Mouse (Mus musculus) olfactory bulb, adult 2 months (tissue): ENCODE results near the gene Taf5. TPM values are rescaled to one million over a fixed set of nuclear protein-coding genes. Genes with fewer than 3 reads are reported as not detected.

Experiments used
- H3K27ac ChIP-seq: fragments of 200-500 bp; 2 replicates; pipeline ENCODE4 v1.5.1; 2012; ENCODE audit warnings: low read depth, low read length; ENCODE audit not compliant: insufficient read depth
- H3K4me1 ChIP-seq: fragments of 200-500 bp; 2 replicates; pipeline ENCODE4 v1.6.1; 2012; ENCODE audit warnings: low read length; ENCODE audit not compliant: control insufficient read depth, insufficient read depth
- H3K4me3 ChIP-seq: fragments of 200-500 bp; 2 replicates; pipeline ENCODE4 v1.5.1; 2012; ENCODE audit warnings: mild to moderate bottlenecking, low read depth, low read length, moderate library complexity; ENCODE audit not compliant: insufficient read depth
- CTCF ChIP-seq: fragments of 200-500 bp; IDR thresholded peaks from 2 replicates; pipeline ENCODE4 v1.5.1; 2012; ENCODE audit warnings: low read depth, mild to moderate bottlenecking, low read length, moderate library complexity; ENCODE audit not compliant: insufficient read depth
- POLR2A ChIP-seq: fragments of 200-500 bp; IDR thresholded peaks from 2 replicates; pipeline ENCODE4 v1.6.1; 2012; ENCODE audit warnings: mild to moderate bottlenecking, low read depth, low read length, moderate library complexity; ENCODE audit not compliant: insufficient read depth
- WGBS: fragments of 180-500 bp; shearing (Covaris S2); methylation state at CpG from one replicate; pipeline ENCODE4 v1.1.7; 2018; 5-methylcytosine and 5-hydroxymethylcytosine counted together
- polyA plus RNA-seq: library from polyadenylated mRNA; stranded (reverse); fragments of >200 nt; gene quantifications from 2 replicates; pipeline ENCODE4 v1.2.4, GENCODE M21; 2012; ENCODE audit warnings: low replicate concordance; ENCODE audit not compliant: missing spikeins, insufficient read depth, insufficient read length

The Taf5 gene
- not detected in 2 replicates for polyA plus RNA-seq

DNA sequence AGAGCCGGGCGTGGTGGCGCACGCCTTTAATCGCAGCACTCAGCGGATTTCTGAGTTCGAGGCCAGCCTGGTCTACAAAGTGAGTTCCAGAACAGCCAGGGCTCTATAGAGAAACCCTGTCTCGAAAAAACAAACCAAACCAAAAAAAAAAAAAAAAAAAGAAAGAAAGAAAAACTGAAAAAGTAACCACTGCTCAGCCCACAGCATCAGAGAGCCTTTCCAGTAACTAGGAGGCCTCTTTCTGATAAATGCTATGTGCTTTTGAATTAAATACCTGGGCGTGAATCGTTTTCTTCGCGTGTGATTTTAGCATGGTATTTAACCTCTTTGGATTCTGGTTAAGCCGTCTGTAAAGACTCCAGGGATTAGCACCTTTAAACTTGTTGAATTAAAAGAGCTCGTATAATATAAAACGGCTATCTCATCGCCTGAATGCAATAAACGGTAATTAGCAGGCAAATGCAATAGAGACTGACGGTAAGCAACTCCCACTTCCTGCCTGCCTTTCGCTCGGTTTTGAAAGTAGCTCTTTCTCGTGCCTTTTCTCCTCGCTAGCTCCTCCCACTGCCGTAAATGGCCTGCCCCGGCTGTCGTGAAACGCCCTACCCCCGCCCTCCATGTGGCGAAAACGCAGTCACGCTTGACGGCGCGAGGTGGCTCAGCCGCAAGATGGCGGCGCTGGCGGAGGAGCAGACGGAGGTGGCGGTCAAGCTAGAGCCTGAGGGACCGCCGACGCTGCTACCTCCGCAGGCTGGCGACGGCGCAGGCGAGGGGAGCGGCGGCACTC is at the start of gene Taf5:
Gene Taf5 (plus strand): TSS at position 651 of the 787 bp plus-strand sequence.
- 9% methylated on average over 49 of the region's 49 CpGs for WGBS

DNA sequence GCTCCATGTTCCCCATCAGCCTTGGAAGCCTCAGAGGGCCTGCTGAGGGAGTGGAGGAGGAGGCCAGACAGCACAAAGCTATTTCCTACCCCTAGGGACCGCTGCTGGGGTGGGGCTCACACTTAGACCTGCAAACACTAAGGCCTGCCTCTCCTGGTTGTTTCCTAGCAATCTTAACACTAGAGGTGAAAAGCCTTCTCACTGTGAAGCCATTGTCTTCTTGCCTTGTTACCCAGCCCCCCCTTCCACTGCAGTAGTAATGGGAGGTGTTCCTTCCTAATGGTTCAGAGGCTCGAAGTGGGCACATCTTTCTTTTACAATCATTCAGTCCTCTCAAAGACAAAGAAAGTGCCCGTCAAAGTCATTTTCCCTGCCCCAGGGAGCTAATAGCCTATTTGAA is 49.7 kb upstream of the Taf5 start:
- no peak for TF ChIP-seq POLR2A
- no peak for TF ChIP-seq CTCF
- H3K27ac ChIP-seq = no peak overlapping the region
- H3K4me1 ChIP-seq = peaks cover 21% of the 10 kb centered on the region
- peak overlapping the region; percentile 29 for H3K4me3 ChIP-seq
- WGBS = 5% methylated on average over 3 of the region's 3 CpGs

More for the DNA sequence above, at the start of gene Taf5:
- peak within 1 kb of the TSS; percentile 87 for H3K4me3 ChIP-seq
- H3K27ac ChIP-seq = peak within 1 kb of the TSS; percentile 13; the same call in 1 of the 2 replicates
- H3K4me1 ChIP-seq = peaks cover 3% of the 10 kb centered on the region; the same call in 1 of the 2 replicates
- TF ChIP-seq CTCF = no peak
- peak; percentile 97 for TF ChIP-seq POLR2A

DNA sequence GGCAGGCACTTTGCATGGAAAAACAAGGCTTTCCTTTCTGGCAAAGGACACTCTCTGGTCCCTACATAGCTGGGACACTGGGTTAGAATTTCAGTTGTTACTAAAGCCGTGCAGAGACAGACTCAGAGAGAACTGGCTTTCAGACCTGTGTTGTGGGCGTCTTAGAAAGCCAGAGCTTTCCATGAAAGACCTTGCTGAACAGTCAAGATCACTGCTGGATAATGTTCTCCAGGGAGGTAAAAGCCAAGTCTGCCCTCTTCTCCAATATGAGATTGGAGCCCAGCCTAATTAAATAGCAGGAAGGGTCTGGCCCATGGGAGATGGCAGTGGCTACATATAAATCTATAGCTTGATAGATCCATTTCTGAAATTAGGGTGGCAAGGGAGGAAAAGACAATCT is 49.2 kb upstream of the Taf5 start:
- WGBS = 21% methylated on average over 2 of the region's 2 CpGs
- no peak for TF ChIP-seq POLR2A
- TF ChIP-seq CTCF = no peak
- Histone ChIP-seq H3K4me3 (no peak overlapping the region), H3K27ac (no peak overlapping the region), H3K4me1 (peaks cover 17% of the 10 kb centered on the region)

DNA sequence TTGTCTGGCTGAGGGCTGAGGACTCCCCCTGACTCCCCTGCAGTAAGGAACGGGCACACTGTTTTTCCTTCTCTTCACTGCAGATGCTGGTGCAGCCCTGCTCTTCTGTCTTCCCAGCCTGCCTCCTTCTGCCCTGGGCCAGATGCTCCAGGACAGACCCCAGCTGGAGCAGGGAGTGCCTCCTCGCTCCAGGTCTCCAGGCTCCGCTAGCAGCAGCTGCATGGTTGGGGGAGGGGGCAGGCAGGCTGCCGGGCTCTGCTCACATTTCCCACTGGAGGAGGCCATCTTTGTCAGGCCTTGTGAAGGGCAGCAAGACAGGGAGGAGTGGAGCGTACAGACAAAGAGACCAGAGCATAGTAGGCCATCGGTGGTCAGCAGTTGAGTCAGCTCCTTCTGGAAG is 48.2 kb upstream of the Taf5 start:
- Histone ChIP-seq H3K4me1 (peaks cover 15% of the 10 kb centered on the region), H3K4me3 (peak overlapping the region; percentile 22; the same call in 1 of the 2 replicates), H3K27ac (no peak overlapping the region)
- WGBS = 28% methylated on average over 6 of the region's 6 CpGs
- no peak for TF ChIP-seq CTCF
- TF ChIP-seq POLR2A = no peak

DNA sequence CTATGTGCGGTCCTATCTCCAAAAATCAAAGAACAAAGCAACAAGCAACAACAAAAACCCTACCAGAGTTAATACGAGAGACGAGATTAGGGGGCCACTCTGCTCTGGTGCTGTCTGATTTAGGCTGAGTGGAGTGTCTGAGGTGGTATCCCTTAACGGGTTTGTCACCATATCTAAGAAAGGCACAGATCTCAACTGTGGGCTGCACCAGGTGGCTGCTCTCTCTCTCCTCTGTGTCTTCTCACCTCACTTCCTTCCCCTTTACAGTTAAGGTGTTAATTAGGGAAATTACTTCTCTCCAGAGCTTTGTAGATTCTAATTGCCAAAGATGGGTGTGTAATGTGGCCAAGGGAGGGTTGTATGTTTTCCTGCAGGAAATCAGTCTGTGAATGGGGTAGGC is 44.8 kb upstream of the Taf5 start:
- Histone ChIP-seq H3K4me1 (peaks cover 13% of the 10 kb centered on the region), H3K4me3 (no peak overlapping the region), H3K27ac (no peak overlapping the region)
- no peak for TF ChIP-seq POLR2A
- no peak for TF ChIP-seq CTCF
- 86% methylated on average over 4 of the region's 4 CpGs for WGBS

DNA sequence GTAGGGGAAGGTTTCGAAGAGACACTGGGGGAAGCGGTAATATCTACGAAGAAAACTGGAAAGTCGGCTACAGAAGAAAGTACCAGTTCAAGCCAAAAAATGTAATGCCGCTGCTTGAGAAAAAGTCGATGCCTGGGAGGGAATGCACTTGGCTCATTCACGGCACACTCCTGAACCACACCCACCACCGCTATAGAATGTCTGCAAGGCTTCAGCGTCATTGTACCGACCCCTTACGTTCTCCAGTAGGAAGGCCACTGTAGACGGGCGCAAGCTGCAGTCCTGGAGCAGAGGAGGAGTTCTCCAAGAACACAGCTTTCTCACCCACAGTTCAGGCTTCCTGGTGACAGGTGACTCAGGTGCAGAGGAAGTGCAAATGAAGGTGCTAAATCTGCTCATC is 44.0 kb upstream of the Taf5 start:
- WGBS = 86% methylated on average over 13 of the region's 13 CpGs

DNA sequence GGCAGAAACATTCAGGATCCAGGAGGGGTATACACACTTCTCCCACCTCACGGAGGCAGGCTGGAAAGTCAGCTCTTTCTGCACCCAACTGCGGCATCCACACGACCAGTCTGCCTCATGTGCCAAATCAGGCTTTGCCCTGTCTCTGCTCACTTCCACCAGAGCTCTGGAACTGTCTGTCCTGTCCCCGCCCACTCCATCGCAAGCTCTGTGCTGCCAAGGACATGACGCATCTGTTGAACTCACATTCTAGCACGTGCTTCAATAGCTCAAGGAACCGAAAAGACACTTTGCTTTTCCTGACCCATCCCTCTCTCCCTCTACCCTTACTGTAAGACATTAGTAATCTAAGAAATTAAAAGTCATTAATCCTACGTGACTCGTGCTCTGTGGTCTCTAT is 42.6 kb upstream of the Taf5 start:
- no peaks in the 10 kb centered on the region for H3K4me1 ChIP-seq
- WGBS = 82% methylated on average over 10 of the region's 10 CpGs
- no peak for TF ChIP-seq POLR2A
- no peak for TF ChIP-seq CTCF
- H3K4me3 ChIP-seq = no peak overlapping the region
- no peak overlapping the region for H3K27ac ChIP-seq

More for the DNA sequence above, 44.0 kb upstream of the Taf5 start:
- no peak overlapping the region for H3K4me3 ChIP-seq
- no peak for TF ChIP-seq CTCF
- no peak for TF ChIP-seq POLR2A
- peaks cover 12% of the 10 kb centered on the region for H3K4me1 ChIP-seq
- no peak overlapping the region for H3K27ac ChIP-seq

DNA sequence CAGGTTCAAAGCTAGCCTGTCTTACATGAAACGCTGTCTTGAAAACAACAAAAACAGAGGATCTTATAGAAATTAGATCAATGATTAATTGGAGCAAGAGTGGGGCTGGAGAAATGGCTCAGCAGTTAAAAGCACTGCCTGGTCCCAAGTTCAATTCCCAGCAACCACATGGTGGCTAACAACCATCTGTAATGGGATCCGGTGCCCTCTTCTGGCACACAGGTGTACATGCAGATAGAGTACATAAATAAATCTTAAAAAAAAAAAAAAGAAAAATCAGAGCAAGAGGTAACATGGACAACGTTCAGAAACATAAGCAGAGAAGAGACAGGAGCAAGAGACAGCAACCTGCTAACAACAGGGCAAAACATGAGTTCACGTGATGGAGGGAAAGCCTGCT is 41.0 kb upstream of the Taf5 start:
- no peaks in the 10 kb centered on the region for H3K4me1 ChIP-seq
- 86% methylated on average over 4 of the region's 4 CpGs for WGBS
- H3K4me3 ChIP-seq = no peak overlapping the region
- TF ChIP-seq CTCF (no peak), POLR2A (no peak)
- no peak overlapping the region for H3K27ac ChIP-seq

DNA sequence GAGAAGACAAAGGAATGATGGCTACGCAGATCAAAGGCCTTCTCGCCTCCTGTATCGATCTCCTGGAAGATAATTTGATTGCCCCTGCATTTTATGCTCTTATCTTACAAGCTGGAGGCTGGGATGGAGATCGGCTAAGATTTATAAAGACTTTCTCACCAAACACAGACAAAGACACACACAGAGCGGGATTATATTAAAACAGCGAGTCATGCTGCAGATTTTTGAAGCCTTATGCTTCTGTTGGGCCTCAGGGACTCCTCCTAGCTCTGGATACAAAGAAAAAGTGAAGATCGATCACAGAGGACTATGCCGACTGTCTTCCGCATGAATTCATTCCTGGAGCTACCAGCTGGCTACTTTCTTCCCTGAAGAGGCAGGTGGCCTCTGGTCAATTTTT is 37.8 kb upstream of the Taf5 start:
- H3K4me1 ChIP-seq = no peaks in the 10 kb centered on the region
- H3K27ac ChIP-seq = no peak overlapping the region
- 78% methylated on average over 9 of the region's 9 CpGs for WGBS
- no peak overlapping the region for H3K4me3 ChIP-seq
- no peak for TF ChIP-seq POLR2A
- TF ChIP-seq CTCF = no peak

DNA sequence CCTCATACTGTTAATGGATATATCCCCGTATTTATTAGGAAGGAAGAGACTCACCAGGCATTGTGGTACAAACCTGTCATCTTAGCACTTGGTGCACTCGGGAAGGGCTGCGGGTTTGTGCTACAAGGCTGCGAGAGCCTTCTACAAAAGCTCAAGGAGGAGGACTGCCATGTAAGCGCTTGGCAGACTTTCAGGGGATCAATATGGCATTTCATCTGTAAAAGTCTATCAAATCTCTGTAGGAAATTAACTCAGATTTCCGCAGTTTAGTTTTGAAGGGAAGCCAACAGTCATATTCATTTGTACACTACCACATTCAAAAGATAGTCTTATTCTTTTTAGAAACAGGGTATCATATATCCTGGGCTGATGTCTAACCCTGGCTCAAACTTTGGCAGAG is 35.8 kb upstream of the Taf5 start:
- 91% methylated on average over 6 of the region's 6 CpGs for WGBS
- H3K27ac ChIP-seq = no peak overlapping the region
- H3K4me3 ChIP-seq = no peak overlapping the region
- no peak for TF ChIP-seq POLR2A
- TF ChIP-seq CTCF = no peak
- no peaks in the 10 kb centered on the region for H3K4me1 ChIP-seq
